Comparison of ENCODE assay signal across 10 mouse cellular contexts in genomic region chrX:6922165-6922564, GRCm38 (mm10).
A peak's percentile ranks its signal among the peaks of the same experiment; 100 is the strongest.
DNase-seq lines count a peak whose midpoint lies in the region; ATAC-seq and TF ChIP-seq lines count a peak whose summit lies in the region.
"Had no signal": no experiment of that assay in that cellular context is flagged by ENCODE, and none has a peak within 500 bp of the region (broad histone marks: within the 10 kb centered on the region; RNA-seq: fewer than 3 reads in every experiment).

No protein-coding gene starts in this region.

- no peak overlapping the region for H3K27ac ChIP-seq in layer of hippocampus, adult 2 months
- H3K27ac ChIP-seq: limb, embryonic 12.5 days had no signal

- no peak for ATAC-seq in CD4-positive, CD25-positive, alpha-beta regulatory T cell, adult 4 months
- ATAC-seq in megakaryocyte, adult 5-6 weeks (ENCODE audit: poor library complexity, severe bottlenecking): peak; percentile 38; the same call in 1 of the 2 replicates

- peak; percentile 58 for TF ChIP-seq CTCF in layer of hippocampus, adult 2 months (conservative IDR thresholded peaks at IDR 0.05)
- no peak for TF ChIP-seq CTCF in brain, embryonic 14.5 days (IDR thresholded peaks at IDR 0.05; ENCODE audit: borderline replicate concordance, extremely low read depth, insufficient read depth, insufficient read length)

- H3K4me3 ChIP-seq in layer of hippocampus, adult 2 months: no peak overlapping the region
- H3K4me3 ChIP-seq: limb, embryonic 12.5 days had no signal

- no peak for TF ChIP-seq POLR2A in brain, embryonic 14.5 days (IDR thresholded peaks at IDR 0.05; ENCODE audit: borderline replicate concordance, extremely low read depth, insufficient read depth, insufficient read length, poor library complexity, severe bottlenecking)

- DNase-seq in CD4-positive, CD25-positive, alpha-beta regulatory T cell, adult 2 months (ENCODE audit: low read depth, low spot score): peak; percentile 42
- DNase-seq in layer of hippocampus, adult 2 months (ENCODE audit: low spot score in 2 of 2): no peak
- DNase-seq in layer of hippocampus, adult 9-10 months (ENCODE audit: low spot score): no peak
- DNase-seq in brain, embryonic 14.5 days (ENCODE audit: low read depth): peak; percentile 4
- DNase-seq in right cerebral cortex, adult 18-20 months: no peak
- DNase-seq in frontal cortex, adult 2 months (ENCODE audit: extremely low spot score in 1 of 2, low spot score in 1 of 2): no peak
- DNase-seq: gastrocnemius, postnatal 36 days had no signal

Comparison
In these comparisons a context has a peak if more than half of its experiments do, and no peak if none do; other contexts are left out.
1. DNase-seq: peak in CD4-positive, CD25-positive, alpha-beta regulatory T cell, adult 2 months (single experiment) and brain, embryonic 14.5 days (single experiment); none in layer of hippocampus, adult 2 months (0 of 2), layer of hippocampus, adult 9-10 months (single experiment), right cerebral cortex, adult 18-20 months (single experiment) and frontal cortex, adult 2 months (0 of 2).